Mouse (Mus musculus) megakaryocyte, embryonic 14.5 days (primary cell): ENCODE data around the gene Gm3417.
"Not testable (repeated sequence)": the region's sequence is repeated elsewhere in the genome, so short reads cannot be mapped to it uniquely, and the experiment has no call there.

ENCODE experiments used
- FLI1 ChIP-seq: IDR thresholded peaks from 2 replicates; pipeline ENCODE4 v1.6.1; 2012; ENCODE audit warnings: low read length, inconsistent platforms, mixed read lengths
- GATA1 ChIP-seq: IDR thresholded peaks from 3 replicates; pipeline ENCODE4 v1.6.1; 2012; ENCODE audit warnings: mixed read lengths, low read length, inconsistent platforms, borderline replicate concordance

DNA sequence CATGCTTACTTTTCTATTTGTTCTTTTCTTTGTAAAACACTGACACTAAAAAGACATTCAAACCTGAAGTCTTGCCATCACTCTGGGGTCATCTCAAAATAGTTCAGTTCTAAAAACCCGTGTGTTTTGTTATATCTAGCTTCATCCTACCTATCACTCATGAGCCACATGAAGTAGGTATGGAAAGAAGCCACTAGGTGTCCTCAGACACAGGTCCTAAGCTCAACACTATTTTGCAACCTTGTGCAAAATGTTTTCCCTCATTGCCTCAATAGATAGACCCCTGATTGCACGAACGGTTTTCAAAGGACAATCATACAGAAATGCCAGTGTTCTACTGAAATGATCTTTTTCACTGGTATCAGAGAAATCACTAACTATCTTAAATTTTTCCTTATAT, 30.5 kb upstream of the Gm3417 start:
- not testable (repeated sequence) for TF ChIP-seq FLI1, GATA1
